ENCODE assay signal across 21 mouse cellular contexts in the genomic region with DNA sequence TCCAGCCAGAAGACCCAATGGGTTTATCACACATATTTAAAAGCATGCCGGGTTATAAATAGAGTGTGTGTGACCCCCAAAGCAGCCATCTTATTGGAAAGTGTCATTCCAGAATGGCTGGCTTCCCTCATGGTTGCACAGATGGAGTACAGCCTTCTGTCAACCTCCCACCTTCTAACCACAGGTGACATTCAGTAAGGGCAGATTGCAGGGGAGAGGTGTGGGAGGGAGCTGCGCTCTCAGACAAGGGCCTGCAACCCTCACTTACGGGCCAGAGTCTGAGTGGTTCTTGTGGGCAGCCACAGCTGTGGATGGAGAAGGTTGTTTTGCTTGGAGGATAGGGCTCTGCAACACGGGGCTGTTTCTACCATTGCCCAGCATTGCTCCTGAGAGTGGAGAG. TPM values are rescaled to one million over a fixed set of nuclear protein-coding genes. Genes with fewer than 3 reads are reported as not detected.
DNase-seq lines count a peak whose midpoint lies in the region; TF ChIP-seq lines count a peak whose summit lies in the region.
"Had no signal": no experiment of that assay in that cellular context is flagged by ENCODE, and none has a peak within 500 bp of the region (broad histone marks: within the 10 kb centered on the region; RNA-seq: fewer than 3 reads in every experiment).

No protein-coding gene starts in this region.

- TF ChIP-seq POLR2A in cerebellum, adult 2 months (IDR thresholded peaks at IDR 0.05; ENCODE audit: borderline replicate concordance, insufficient read depth, low read length), result no peak

- peaks cover 47% of the 10 kb centered on the region for H3K4me1 ChIP-seq in cerebellum, adult 2 months (ENCODE audit: control insufficient read depth, insufficient read depth, low read length)

- H3K27me3 ChIP-seq in cerebellum, adult 2 months (ENCODE audit: control insufficient read depth, insufficient read depth, low read length), result no peaks in the 10 kb centered on the region
- H3K27me3 ChIP-seq: embryonic facial prominence, embryonic 13.5 days; embryonic facial prominence, embryonic 15.5 days; forebrain, embryonic 12.5 days; Patski had no signal

- peak in 1 of 2 experiments; percentile 50 for DNase-seq in cerebellum, adult 2 months
- DNase-seq in cerebellum, adult 11 months, result no peak
- DNase-seq in cerebellum, postnatal 25 days, result peak; percentile 40 to 53
- no peak for DNase-seq in cerebellum, postnatal 36 days
- peak; percentile 70 for DNase-seq in brain, adult 2 months (ENCODE audit: low read depth, low spot score)
- DNase-seq: adrenal gland, adult 8-10 months; adrenal gland, postnatal 14 days; adrenal gland, postnatal 36 days; B cell, adult 2 months; cerebellum, adult 11-12 months; cerebellum, adult 8-10 months; cerebellum, postnatal 14 days; embryo, embryonic 11 days; forebrain, postnatal 0 days had no signal

- H3K4me3 ChIP-seq in cerebellum, adult 2 months (replicated peaks; ENCODE audit: insufficient read depth, low read depth, low read length), result no peak overlapping the region
- H3K4me3 ChIP-seq: embryonic facial prominence, embryonic 13.5 days; embryonic facial prominence, embryonic 15.5 days; erythroblast, embryonic 14.5 days; forebrain, embryonic 10.5 days; forebrain, embryonic 12.5 days had no signal

- TF ChIP-seq CTCF in cerebellum, adult 2 months (IDR thresholded peaks at IDR 0.05; ENCODE audit: borderline replicate concordance, insufficient read depth, low read depth, low read length), result no peak

- peak overlapping the region; percentile 57 for H3K27ac ChIP-seq in cerebellum, adult 2 months (ENCODE audit: insufficient read depth, low read length)
- H3K27ac ChIP-seq: embryonic facial prominence, embryonic 13.5 days; embryonic facial prominence, embryonic 15.5 days; forebrain, embryonic 10.5 days; forebrain, embryonic 12.5 days had no signal

- WGBS in cerebellum, adult 2 months, result 18% methylated on average over 4 of the region's 4 CpGs

RNA-seq across cellular contexts. Expression of a gene that starts 47.0 kb away (rescaled TPM):
- polyA plus RNA-seq in cerebellum, adult 2 months (2012; rRNA removed), result 150 and 158 TPM in 2 replicates
- polyA plus RNA-seq: G1E had no signal

Comparison
In these comparisons a context has a peak if more than half of its experiments do, and no peak if none do; other contexts are left out.
1. DNase-seq: peak in cerebellum, postnatal 25 days (2 of 2) and brain, adult 2 months (single experiment); none in cerebellum, adult 11 months (single experiment) and cerebellum, postnatal 36 days (0 of 2).